Mouse (Mus musculus) monocyte, adult 5-6 weeks (primary cell): ENCODE measurements around the gene Bhlhe23. TPM values are rescaled to one million over a fixed set of nuclear protein-coding genes. Genes with fewer than 3 reads are reported as not detected.

Experiments used
- ATAC-seq: fragments of 153-309, 156-312 bp; replicated peaks from 2 replicates; pipeline ENCODE4 v1.8.0; 2017; ENCODE audit warnings: mild to moderate bottlenecking; ENCODE audit not compliant: low TSS enrichment, insufficient number of reproducible peaks, severe bottlenecking, poor library complexity, low FRiP score
- total RNA-seq: library from RNA; stranded (forward); fragments of 200-1000, 200-491, 200-594 nt; gene quantifications from 3 replicates; pipeline ENCODE4 v1.2.3, GENCODE M21; 2017

The Bhlhe23 gene
- total RNA-seq, 1 experiment from 2014 or later, result not detected

GRCm38 (mm10) chr2:180779226-180780104 is 2.8 kb upstream of the Bhlhe23 start:
- ATAC-seq, result peak; percentile 74

DNA sequence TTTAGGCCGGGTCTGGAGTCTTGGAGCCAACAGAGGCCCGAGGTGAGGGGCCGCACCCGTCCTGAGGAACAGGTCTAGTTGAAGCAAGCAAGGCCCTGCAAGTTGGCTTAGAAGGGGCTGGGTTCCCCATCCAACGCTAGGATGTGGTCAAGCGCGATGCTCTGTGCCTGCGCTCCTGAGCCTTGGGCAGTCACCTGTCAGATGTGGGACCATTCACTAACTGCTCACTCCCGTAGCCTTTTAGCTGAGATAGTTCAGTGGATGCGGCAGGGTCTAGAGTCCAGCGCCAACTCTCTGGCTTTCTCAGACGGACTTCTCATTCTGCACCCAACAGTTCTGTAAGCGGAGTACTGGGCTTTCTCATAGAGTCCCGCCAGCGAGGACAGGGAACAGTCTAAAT is 1.1 kb downstream of the Bhlhe23 start:
- no peak for ATAC-seq

DNA sequence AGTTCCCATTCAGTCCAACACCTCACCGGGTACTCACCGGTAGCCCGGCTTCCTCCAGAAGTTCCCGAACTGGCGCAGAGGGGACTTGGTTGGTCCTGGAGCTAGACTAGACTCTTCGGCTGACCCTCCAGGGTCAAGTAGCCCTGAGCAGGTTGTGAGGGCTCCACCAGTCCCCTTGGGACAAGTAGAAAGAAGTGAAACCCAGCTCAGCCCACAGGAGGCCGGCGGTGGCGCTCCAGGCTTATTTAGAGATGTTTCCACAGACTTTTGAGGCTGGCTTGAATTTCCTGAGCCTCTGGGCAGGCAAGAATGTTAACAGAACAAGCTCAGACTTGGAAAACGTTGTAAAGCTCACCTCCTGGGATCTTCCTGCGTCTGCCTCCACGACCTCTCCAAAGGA is 1.5 kb downstream of the Bhlhe23 start:
- ATAC-seq, result no peak

DNA sequence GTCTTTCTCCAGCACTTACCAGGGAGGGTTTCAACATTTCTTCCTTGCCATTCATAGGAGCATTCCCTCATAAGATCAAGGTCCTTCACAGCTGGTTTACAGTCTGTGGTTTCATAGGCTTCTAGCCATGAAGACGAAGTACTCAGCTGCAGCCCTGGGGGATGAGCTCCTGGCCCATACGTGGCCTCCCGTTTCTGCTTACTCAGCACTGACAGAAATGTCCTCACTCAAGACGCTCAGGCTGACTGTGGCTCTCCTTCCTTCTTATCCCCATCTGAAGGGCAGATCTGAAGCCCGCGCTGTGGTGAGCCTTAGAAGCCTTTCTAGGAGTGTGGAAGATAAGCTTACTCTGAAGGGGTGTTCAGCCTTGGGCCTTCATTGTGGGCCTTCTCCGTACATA is 11.0 kb downstream of the Bhlhe23 start:
- ATAC-seq, result no peak

DNA sequence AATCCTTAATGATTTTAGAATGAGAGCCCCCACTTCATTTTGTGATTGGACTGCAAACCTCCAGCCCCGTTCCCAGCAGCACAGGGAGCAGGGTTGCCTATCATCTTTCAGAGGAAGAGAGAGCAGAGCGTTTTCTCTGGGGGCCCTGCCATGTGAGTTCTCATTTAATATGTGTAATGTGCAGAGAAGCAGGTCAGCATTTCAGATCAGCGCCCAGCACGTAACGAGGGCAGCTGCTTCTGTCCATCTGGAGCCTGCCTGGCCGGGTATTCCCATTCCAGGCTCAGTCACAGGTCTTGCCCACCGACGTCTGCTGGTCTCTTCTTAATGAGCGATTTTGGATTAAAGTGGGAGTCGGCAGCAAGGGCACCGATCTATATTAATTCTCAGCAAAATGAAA is 11.7 kb downstream of the Bhlhe23 start:
- ATAC-seq, result no peak

DNA sequence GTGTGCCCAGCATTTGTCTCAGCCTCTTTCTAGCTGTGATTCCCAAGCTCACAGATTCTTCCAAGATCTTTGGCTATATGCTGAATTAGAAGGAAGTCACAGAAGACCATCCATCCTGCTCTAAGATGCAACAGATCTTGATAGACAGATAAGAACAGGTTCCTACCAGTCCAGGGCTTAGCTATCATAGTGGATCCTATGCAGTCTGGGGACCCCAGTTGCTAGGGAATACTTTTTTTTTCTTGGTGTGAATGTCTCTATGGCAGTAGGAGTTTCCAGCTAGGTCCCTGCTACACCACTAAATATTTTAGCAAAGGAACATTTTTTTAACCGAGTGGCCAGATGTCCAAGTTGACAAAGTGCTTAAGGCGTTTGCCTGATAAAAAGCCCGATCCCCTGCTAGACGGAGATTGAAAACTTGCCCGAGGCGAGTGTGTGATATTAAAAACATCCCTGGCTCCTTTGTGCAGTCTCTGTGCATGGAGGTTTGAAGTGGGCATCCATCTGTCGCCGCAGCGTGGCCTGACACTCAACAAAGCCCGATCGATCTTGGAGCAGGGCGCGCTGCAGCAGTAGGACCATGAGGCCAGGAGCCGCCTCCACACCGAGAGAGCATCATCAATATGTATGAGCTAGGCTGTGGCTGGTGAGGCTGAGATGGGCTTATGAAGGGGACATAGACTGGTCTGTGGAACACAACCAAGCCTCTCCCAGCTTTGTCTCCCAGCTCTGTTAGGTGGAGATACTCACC is 18.0 kb downstream of the Bhlhe23 start:
- no peak for ATAC-seq

GRCm38 (mm10) chr2:180756786-180757185 is 19.9 kb downstream of the Bhlhe23 start:
- no peak for ATAC-seq

DNA sequence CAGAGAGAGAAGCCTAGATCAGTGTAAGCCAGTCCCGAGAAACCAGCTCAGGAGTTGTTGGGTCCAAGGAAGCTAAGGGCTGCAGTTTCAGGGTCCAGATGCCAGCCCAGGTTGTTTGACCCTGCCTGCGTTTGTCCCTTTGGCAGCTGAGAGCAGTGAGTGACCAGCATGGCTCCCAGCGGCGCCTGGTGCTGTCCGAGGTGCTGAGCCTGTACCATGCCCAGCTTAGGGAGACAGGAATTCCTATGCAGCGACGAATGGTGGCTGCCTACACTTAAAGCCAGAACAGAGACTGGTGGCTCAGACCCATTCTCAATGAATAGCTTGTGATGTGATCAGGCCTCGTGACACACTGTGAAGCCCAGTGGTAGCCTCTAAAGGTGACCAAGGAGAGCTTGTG is 20.8 kb downstream of the Bhlhe23 start:
- no peak for ATAC-seq

- no peak for ATAC-seq
These were observed 21.6 kb downstream of the Bhlhe23 start for GRCm38 (mm10) chr2:180754976-180755688.

- ATAC-seq, result no peak
These were observed 27.8 kb downstream of the Bhlhe23 start for GRCm38 (mm10) chr2:180748904-180749303.

- ATAC-seq, result no peak
These were observed 30.0 kb downstream of the Bhlhe23 start for GRCm38 (mm10) chr2:180746569-180747192.

- ATAC-seq, result peak; percentile 97
These were observed 31.3 kb downstream of the Bhlhe23 start for GRCm38 (mm10) chr2:180745248-180745927.

DNA sequence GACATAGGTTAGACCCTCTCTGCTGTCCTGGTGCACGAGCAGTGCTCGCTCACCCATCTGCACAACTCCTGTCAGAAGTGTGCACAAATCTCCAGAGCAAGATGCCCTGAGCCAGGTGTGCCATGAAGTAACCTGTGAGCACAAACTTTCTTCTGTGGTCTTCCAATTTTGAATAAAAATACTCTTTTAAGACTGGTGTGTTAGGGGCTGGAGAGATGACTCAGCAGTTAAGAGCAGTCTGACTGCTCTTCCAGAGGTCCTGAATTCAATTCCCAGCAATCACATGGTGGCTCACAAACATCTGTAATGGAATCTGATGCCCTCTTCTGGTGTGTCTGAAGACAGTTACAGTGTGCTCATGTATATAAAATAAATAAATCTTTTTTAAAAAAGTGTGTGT is 33.4 kb downstream of the Bhlhe23 start:
- no peak for ATAC-seq

DNA sequence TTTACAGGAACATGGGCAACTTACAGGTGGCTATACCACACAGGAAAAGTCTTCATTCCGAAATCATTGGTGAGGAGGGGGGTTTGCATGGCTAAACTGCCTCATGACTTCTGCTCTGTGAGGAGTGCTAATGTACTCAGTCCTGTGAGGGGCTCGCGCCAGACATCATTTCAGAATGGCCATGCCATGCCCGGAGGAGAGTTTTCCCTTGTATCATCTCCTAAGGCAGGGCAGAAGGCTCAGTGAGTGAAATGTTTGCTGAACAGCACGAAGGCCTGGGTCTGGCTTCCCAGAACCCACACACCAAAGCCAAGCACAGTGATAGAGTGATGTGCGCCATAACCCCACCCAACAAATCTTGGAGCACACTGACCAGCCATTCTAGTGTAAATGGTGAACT is 33.9 kb downstream of the Bhlhe23 start:
- no peak for ATAC-seq

- no peak for ATAC-seq
These were observed 35.3 kb downstream of the Bhlhe23 start for GRCm38 (mm10) chr2:180741421-180741820.

DNA sequence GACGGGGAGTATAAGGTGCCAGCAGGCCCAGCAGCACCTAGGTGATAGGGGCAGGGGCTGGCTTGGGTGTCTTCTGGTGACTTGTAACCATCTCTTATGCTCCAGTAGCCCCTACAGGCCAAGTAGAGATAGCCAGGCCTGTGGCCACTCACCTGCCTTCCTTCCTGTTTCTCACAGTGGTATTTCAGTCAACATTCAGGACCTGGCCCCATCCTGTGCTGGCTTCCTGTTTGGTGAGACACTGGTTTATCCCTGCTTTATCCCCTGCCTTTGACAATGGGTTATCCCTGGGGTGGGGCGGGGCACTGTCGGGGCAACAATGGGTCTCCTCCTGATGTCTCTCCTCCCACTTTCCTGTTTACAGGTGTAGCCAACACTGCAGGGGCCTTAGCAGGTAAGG is 36.4 kb downstream of the Bhlhe23 start:
- no peak for ATAC-seq

- no peak for ATAC-seq
These were observed 38.7 kb downstream of the Bhlhe23 start for GRCm38 (mm10) chr2:180737984-180738383.

DNA sequence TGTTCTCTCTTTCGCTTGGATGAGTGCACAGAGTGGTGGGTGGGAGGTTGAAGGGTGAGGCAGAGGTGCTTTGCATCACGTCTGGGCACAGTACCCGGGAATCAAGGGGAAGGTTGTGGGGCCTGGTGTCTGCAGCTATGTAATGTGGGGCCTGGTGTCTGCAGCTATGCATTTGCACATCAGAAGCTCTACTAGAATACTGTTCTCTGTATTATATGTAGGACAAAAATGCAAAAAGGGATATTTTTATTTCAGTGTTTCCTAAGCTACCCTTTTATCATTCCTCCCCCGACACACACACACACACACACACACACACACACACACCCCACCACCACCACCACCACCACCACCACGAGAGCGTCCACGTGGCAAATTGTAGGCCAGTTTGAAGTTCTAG is 41.5 kb downstream of the Bhlhe23 start:
- no peak for ATAC-seq
